Mouse (Mus musculus) spleen, adult 2 months (tissue): Measurements from ENCODE around the gene Irf8.

Experiments
- CTCF ChIP-seq: fragments of 200-500 bp; IDR thresholded peaks from 2 replicates; pipeline ENCODE4 v1.5.1; 2011; ENCODE audit warnings: mild to moderate bottlenecking, inconsistent platforms; ENCODE audit not compliant: insufficient read depth, insufficient read length, insufficient replicate concordance; ENCODE audit errors: extremely low read depth
- POLR2A ChIP-seq: fragments of 200-500 bp; IDR thresholded peaks from 2 replicates; pipeline ENCODE4 v1.6.1; 2011; ENCODE audit warnings: low read depth, low read length, inconsistent platforms

- TF ChIP-seq POLR2A (no peak), CTCF (no peak)
Measured at GRCm38 (mm10) chr8:120766622-120767021, 30.5 kb downstream of the Irf8 start.
